Mouse (Mus musculus) hindbrain, embryonic 14.5 days (tissue): ENCODE data around the gene Lmln. TPM values are rescaled to one million over a fixed set of nuclear protein-coding genes. Genes with fewer than 3 reads are reported as not detected.
A peak's percentile ranks its signal among the peaks of the same experiment; 100 is the strongest.
"Not testable (repeated sequence)": the region's sequence is repeated elsewhere in the genome, so short reads cannot be mapped to it uniquely, and the experiment has no call there.

Source experiments
- ATAC-seq: fragments of 200-750 bp; cut with Nextera tagmentation; 2 replicates; pipeline ENCODE4 v1.8.0; 2017; ENCODE audit warnings: moderate number of reproducible peaks, mild to moderate bottlenecking, moderate TSS enrichment, moderate library complexity; ENCODE audit not compliant: low FRiP score
- DNase-seq: peaks from one replicate; pipeline ENCODE4 v3.0.0-alpha.2; 2015; ENCODE audit warnings: low spot score
- H3K27ac ChIP-seq: fragments of 300-500 bp; sonication (generic); 2 replicates; pipeline ENCODE4 v1.5.1; 2014; ENCODE audit warnings: mild to moderate bottlenecking, moderate library complexity
- H3K27me3 ChIP-seq: fragments of 300-500 bp; sonication (generic); 2 replicates; pipeline ENCODE4 v1.6.1; 2014; ENCODE audit warnings: mild to moderate bottlenecking, low read length, mixed read lengths; ENCODE audit not compliant: control insufficient read depth, insufficient read depth
- H3K36me3 ChIP-seq: fragments of 300-500 bp; sonication (generic); replicated peaks from 2 replicates; pipeline ENCODE4 v1.6.1; 2014; ENCODE audit not compliant: control insufficient read depth, insufficient read depth
- H3K4me1 ChIP-seq: fragments of 300-500 bp; sonication (generic); replicated peaks from 2 replicates; pipeline ENCODE4 v1.6.1; 2014; ENCODE audit warnings: antibody characterized with exemption, low read length, mixed read lengths; ENCODE audit not compliant: control insufficient read depth, insufficient read depth
- H3K4me2 ChIP-seq: fragments of 300-500 bp; sonication (generic); replicated peaks from 2 replicates; pipeline ENCODE4 v1.6.1; 2014; ENCODE audit warnings: mild to moderate bottlenecking, moderate library complexity
- H3K4me3 ChIP-seq: fragments of 300-500 bp; sonication (generic); replicated peaks from 2 replicates; pipeline ENCODE4 v1.5.1; 2014; ENCODE audit warnings: mild to moderate bottlenecking, low read length
- H3K9ac ChIP-seq: fragments of 300-500 bp; sonication (generic); 2 replicates; pipeline ENCODE4 v1.6.1; 2014
- H3K9me3 ChIP-seq: fragments of 300-500 bp; sonication (generic); 2 replicates; pipeline ENCODE4 v1.6.1; 2016; ENCODE audit warnings: low read length; ENCODE audit not compliant: control insufficient read depth
- WGBS: fragments of 180-500 bp; shearing (Covaris S2); extraction: QIAGEN DNeasy Blood & Tissue Kit; methylation state at CpG from one replicate; pipeline ENCODE4 v1.1.7; 2014; 5-methylcytosine and 5-hydroxymethylcytosine counted together
- polyA plus RNA-seq: library from polyadenylated mRNA; unstranded; fragments of >200 nt; fragmentation: Nextera tagmentation; extraction: Ambion mirVana; gene quantifications from 2 replicates; pipeline ENCODE4 v1.2.1, GENCODE M21; 2014

Gene Lmln
- polyA plus RNA-seq, 1 experiment from 2014 or later: 4.5 TPM

GRCm38 (mm10) chr16:33141758-33142280 lies 79.5 kb downstream of the Lmln start:
- no peak for ATAC-seq
- no peak for DNase-seq
- H3K4me2 ChIP-seq: no peak overlapping the region
- H3K9ac ChIP-seq: no peak overlapping the region
- H3K9me3 ChIP-seq: no peaks in the 10 kb centered on the region
- no peaks in the 10 kb centered on the region for H3K4me1 ChIP-seq
- no peaks in the 10 kb centered on the region for H3K36me3 ChIP-seq
- H3K27ac ChIP-seq: no peak overlapping the region
- 24% methylated on average over 3 of the region's 3 CpGs for WGBS
- no peaks in the 10 kb centered on the region for H3K27me3 ChIP-seq
- H3K4me3 ChIP-seq: no peak overlapping the region

- 75% methylated on average over 2 of the region's 2 CpGs for WGBS
- H3K4me3 ChIP-seq: no peak overlapping the region
- H3K36me3 ChIP-seq: no peaks in the 10 kb centered on the region
- ATAC-seq: no peak
- H3K27me3 ChIP-seq: no peaks in the 10 kb centered on the region
- H3K27ac ChIP-seq: no peak overlapping the region
- no peak overlapping the region for H3K9ac ChIP-seq
- no peaks in the 10 kb centered on the region for H3K9me3 ChIP-seq
- H3K4me2 ChIP-seq: no peak overlapping the region
- H3K4me1 ChIP-seq: no peaks in the 10 kb centered on the region
- DNase-seq: no peak
Measured at GRCm38 (mm10) chr16:33143452-33143851, 81.1 kb downstream of the Lmln start.

- ATAC-seq (no peak), DNase-seq (no peak)
- Histone ChIP-seq H3K9me3 (no peaks in the 10 kb centered on the region), H3K4me1 (no peaks in the 10 kb centered on the region), H3K4me3 (no peak overlapping the region), H3K27me3 (no peaks in the 10 kb centered on the region), H3K27ac (no peak overlapping the region), H3K36me3 (no peaks in the 10 kb centered on the region), H3K4me2 (no peak overlapping the region), H3K9ac (no peak overlapping the region)
- 98% methylated on average over 3 of the region's 3 CpGs for WGBS
Measured at GRCm38 (mm10) chr16:33146185-33146584, 83.9 kb downstream of the Lmln start.

GRCm38 (mm10) chr16:33148135-33148534 lies 85.8 kb downstream of the Lmln start:
- ATAC-seq: no peak
- no peak for DNase-seq
- H3K4me3 ChIP-seq: no peak overlapping the region

DNA sequence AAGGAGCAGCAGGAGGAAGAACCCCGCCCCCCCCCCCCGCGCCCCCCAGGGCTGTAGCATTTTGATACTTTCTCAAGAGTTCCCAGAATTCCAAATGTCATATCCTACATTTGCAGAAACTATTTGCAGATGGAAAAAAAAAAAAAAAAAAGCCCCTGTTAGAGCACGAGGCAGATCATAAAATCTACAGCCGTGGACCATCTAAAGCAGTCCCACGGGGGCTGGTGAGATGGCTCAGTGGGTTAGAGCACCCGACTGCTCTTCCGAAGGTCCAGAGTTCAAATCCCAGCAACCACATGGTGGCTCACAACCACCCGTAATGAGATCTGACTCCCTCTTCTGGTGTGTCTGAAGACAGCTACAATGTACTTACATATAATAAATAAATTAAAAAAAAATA lies 88.6 kb downstream of the Lmln start:
- not testable (repeated sequence) for H3K9me3 ChIP-seq, DNase-seq

More at GRCm38 (mm10) chr16:33148135-33148534, 85.8 kb downstream of the Lmln start:
- Histone ChIP-seq H3K9ac (no peak overlapping the region), H3K4me2 (no peak overlapping the region), H3K4me1 (no peaks in the 10 kb centered on the region), H3K36me3 (no peaks in the 10 kb centered on the region), H3K27ac (no peak overlapping the region), H3K27me3 (no peaks in the 10 kb centered on the region), H3K9me3 (no peaks in the 10 kb centered on the region)
- 90% methylated on average over 4 of the region's 4 CpGs for WGBS

GRCm38 (mm10) chr16:33151558-33151957 lies 89.2 kb downstream of the Lmln start:
- H3K27me3 ChIP-seq: no peaks in the 10 kb centered on the region
- ATAC-seq: no peak
- WGBS: 80% methylated on average over 8 of the region's 8 CpGs
- DNase-seq: no peak
- H3K4me1 ChIP-seq: no peaks in the 10 kb centered on the region
- H3K4me3 ChIP-seq: no peak overlapping the region
- no peak overlapping the region for H3K27ac ChIP-seq
- H3K36me3 ChIP-seq: no peaks in the 10 kb centered on the region
- H3K9me3 ChIP-seq: no peaks in the 10 kb centered on the region
- H3K4me2 ChIP-seq: no peak overlapping the region
- H3K9ac ChIP-seq: no peak overlapping the region

More for the DNA sequence above, 88.6 kb downstream of the Lmln start:
- not testable (repeated sequence) for H3K36me3 ChIP-seq, H3K9ac ChIP-seq, H3K4me3 ChIP-seq, H3K4me1 ChIP-seq, ATAC-seq, H3K4me2 ChIP-seq, H3K27me3 ChIP-seq, H3K27ac ChIP-seq
- 85% methylated on average over 9 of the region's 9 CpGs for WGBS

DNA sequence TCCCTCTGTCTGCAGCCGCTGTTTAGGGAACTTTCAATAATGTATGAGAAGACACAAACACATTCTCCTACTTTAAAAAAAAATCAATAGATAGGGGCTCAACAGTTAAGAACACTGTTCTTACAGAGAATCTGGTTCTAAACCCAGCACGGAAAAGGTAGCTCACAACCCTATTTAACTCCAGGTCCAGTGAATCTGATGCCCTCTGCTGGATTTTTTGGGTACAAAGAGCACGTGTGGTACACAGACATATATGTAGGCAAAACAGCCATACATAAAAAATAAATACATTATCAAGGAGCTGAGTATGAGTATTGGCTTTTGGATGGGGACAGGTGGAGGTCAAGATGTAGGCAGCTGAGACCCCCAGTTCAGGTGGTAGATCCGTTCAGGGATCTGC lies 92.7 kb downstream of the Lmln start:
- Histone ChIP-seq H3K4me1 (no peaks in the 10 kb centered on the region), H3K27ac (no peak overlapping the region), H3K9me3 (no peaks in the 10 kb centered on the region), H3K4me3 (no peak overlapping the region), H3K4me2 (no peak overlapping the region), H3K36me3 (no peaks in the 10 kb centered on the region), H3K9ac (no peak overlapping the region), H3K27me3 (no peaks in the 10 kb centered on the region)
- ATAC-seq: no peak
- peak; percentile 65 for DNase-seq
- WGBS: 47% methylated on average over 4 of the region's 4 CpGs

GRCm38 (mm10) chr16:33158006-33158405 lies 95.7 kb downstream of the Lmln start:
- no peaks in the 10 kb centered on the region for H3K9me3 ChIP-seq
- H3K27me3 ChIP-seq: no peaks in the 10 kb centered on the region
- no peaks in the 10 kb centered on the region for H3K4me1 ChIP-seq
- H3K4me2 ChIP-seq: no peak overlapping the region
- H3K9ac ChIP-seq: no peak overlapping the region
- WGBS: 78% methylated on average over 11 of the region's 11 CpGs
- no peaks in the 10 kb centered on the region for H3K36me3 ChIP-seq
- ATAC-seq (no peak), DNase-seq (no peak)
- no peak overlapping the region for H3K4me3 ChIP-seq
- H3K27ac ChIP-seq: no peak overlapping the region

GRCm38 (mm10) chr16:33158590-33159071 lies 96.3 kb downstream of the Lmln start:
- no peak for DNase-seq
- Histone ChIP-seq H3K4me1 (no peaks in the 10 kb centered on the region), H3K9me3 (no peaks in the 10 kb centered on the region), H3K4me2 (no peak overlapping the region), H3K27ac (no peak overlapping the region), H3K9ac (no peak overlapping the region), H3K27me3 (no peaks in the 10 kb centered on the region), H3K4me3 (no peak overlapping the region), H3K36me3 (no peaks in the 10 kb centered on the region)
- no peak for ATAC-seq
- WGBS: 75% methylated on average over 14 of the region's 14 CpGs

GRCm38 (mm10) chr16:33159363-33159762 lies 97.0 kb downstream of the Lmln start:
- Histone ChIP-seq H3K9ac (no peak overlapping the region), H3K36me3 (no peaks in the 10 kb centered on the region)
- 96% methylated on average over 2 of the region's 2 CpGs for WGBS

More at GRCm38 (mm10) chr16:33159363-33159762, 97.0 kb downstream of the Lmln start:
- H3K27me3 ChIP-seq: no peaks in the 10 kb centered on the region
- H3K27ac ChIP-seq: no peak overlapping the region
- H3K4me2 ChIP-seq: no peak overlapping the region
- DNase-seq (no peak), ATAC-seq (no peak)
- no peaks in the 10 kb centered on the region for H3K4me1 ChIP-seq
- H3K9me3 ChIP-seq: no peaks in the 10 kb centered on the region
- H3K4me3 ChIP-seq: no peak overlapping the region
